Mouse (Mus musculus): ENCODE results near the gene Ap2a2. TPM values are rescaled to one million over a fixed set of nuclear protein-coding genes. Genes with fewer than 3 reads are reported as not detected.

The Ap2a2 gene
- polyA plus RNA-seq, 1 experiment from 2014 or later, result 109 TPM

GRCm38 (mm10) chr7:141539556-141540311 lies 22.2 kb upstream of the Ap2a2 start, which contains the start of gene Chid1:
TSS of gene Chid1 (minus strand) at chr7:141539857.
- peak; percentile 98 for ATAC-seq (ENCODE audit: low FRiP score)
- Histone ChIP-seq H3K27me3 (replicated peaks) (no peaks in the 10 kb centered on the region), H3K27ac (replicated peaks) (peak within 1 kb of the TSS; percentile 79), H3K9me3 (replicated peaks) (no peaks in the 10 kb centered on the region), H3K4me3 (replicated peaks) (peak within 1 kb of the TSS; percentile 75), H3K9ac (replicated peaks) (peak within 1 kb of the TSS; percentile 78), H3K4me2 (peak within 1 kb of the TSS; percentile 87), H3K4me1 (peaks cover 26% of the 10 kb centered on the region), H3K36me3 (no peaks in the 10 kb centered on the region)
- under 1% methylated on average over 46 of the region's 46 CpGs for WGBS

- 52% methylated on average over 13 of the region's 13 CpGs for WGBS
- H3K27me3 ChIP-seq (replicated peaks), result no peaks in the 10 kb centered on the region
- peak overlapping the region; percentile 75 for H3K4me3 ChIP-seq (replicated peaks)
- H3K4me1 ChIP-seq, result peaks cover 26% of the 10 kb centered on the region
- H3K4me2 ChIP-seq, result peak overlapping the region; percentile 87
- no peaks in the 10 kb centered on the region for H3K36me3 ChIP-seq
- H3K27ac ChIP-seq (replicated peaks), result peak overlapping the region; percentile 79
- peak; percentile 49 for ATAC-seq (ENCODE audit: low FRiP score)
- no peaks in the 10 kb centered on the region for H3K9me3 ChIP-seq (replicated peaks)
- peak overlapping the region; percentile 50; the same call in 1 of the 2 replicates for H3K9ac ChIP-seq (replicated peaks)
Observed at GRCm38 (mm10) chr7:141540312-141541081, 21.5 kb upstream of the Ap2a2 start.

GRCm38 (mm10) chr7:141541681-141542080 lies 20.3 kb upstream of the Ap2a2 start:
- Histone ChIP-seq H3K9me3 (replicated peaks) (no peaks in the 10 kb centered on the region), H3K4me2 (no peak overlapping the region), H3K4me1 (peaks cover 26% of the 10 kb centered on the region), H3K9ac (replicated peaks) (no peak overlapping the region), H3K36me3 (no peaks in the 10 kb centered on the region), H3K27ac (replicated peaks) (no peak overlapping the region), H3K27me3 (replicated peaks) (no peaks in the 10 kb centered on the region), H3K4me3 (replicated peaks) (no peak overlapping the region)
- ATAC-seq (ENCODE audit: low FRiP score), result no peak
- WGBS, result 88% methylated on average over 4 of the region's 4 CpGs

- Histone ChIP-seq H3K9ac (replicated peaks) (no peak overlapping the region), H3K27ac (replicated peaks) (no peak overlapping the region), H3K36me3 (no peaks in the 10 kb centered on the region), H3K4me2 (no peak overlapping the region), H3K4me1 (peaks cover 26% of the 10 kb centered on the region), H3K27me3 (replicated peaks) (no peaks in the 10 kb centered on the region), H3K4me3 (replicated peaks) (no peak overlapping the region), H3K9me3 (replicated peaks) (no peaks in the 10 kb centered on the region)
- no peak for ATAC-seq (ENCODE audit: low FRiP score)
- 87% methylated on average over 2 of the region's 2 CpGs for WGBS
Observed at GRCm38 (mm10) chr7:141542588-141542987, 19.4 kb upstream of the Ap2a2 start.

GRCm38 (mm10) chr7:141544654-141545053 lies 17.3 kb upstream of the Ap2a2 start:
- Histone ChIP-seq H3K4me2 (no peak overlapping the region), H3K27me3 (replicated peaks) (no peaks in the 10 kb centered on the region), H3K9me3 (replicated peaks) (no peaks in the 10 kb centered on the region), H3K4me3 (replicated peaks) (no peak overlapping the region), H3K27ac (replicated peaks) (no peak overlapping the region), H3K36me3 (no peaks in the 10 kb centered on the region), H3K9ac (replicated peaks) (no peak overlapping the region), H3K4me1 (peaks cover 11% of the 10 kb centered on the region)
- WGBS, result 75% methylated on average over 4 of the region's 4 CpGs
- no peak for ATAC-seq (ENCODE audit: low FRiP score)

- no peak for ATAC-seq (ENCODE audit: low FRiP score)
- no peak overlapping the region for H3K4me2 ChIP-seq
- H3K4me3 ChIP-seq (replicated peaks), result no peak overlapping the region
- 93% methylated on average over 3 of the region's 3 CpGs for WGBS
- H3K27ac ChIP-seq (replicated peaks), result no peak overlapping the region
- H3K4me1 ChIP-seq, result no peaks in the 10 kb centered on the region
- no peak overlapping the region for H3K9ac ChIP-seq (replicated peaks)
- no peaks in the 10 kb centered on the region for H3K9me3 ChIP-seq (replicated peaks)
- H3K36me3 ChIP-seq, result no peaks in the 10 kb centered on the region
- H3K27me3 ChIP-seq (replicated peaks), result no peaks in the 10 kb centered on the region
Observed at GRCm38 (mm10) chr7:141549432-141550061, 12.4 kb upstream of the Ap2a2 start.

GRCm38 (mm10) chr7:141550464-141550863 lies 11.5 kb upstream of the Ap2a2 start:
- no peak for ATAC-seq (ENCODE audit: low FRiP score)
- WGBS, result 73% methylated on average over 2 of the region's 2 CpGs
- Histone ChIP-seq H3K27me3 (replicated peaks) (no peaks in the 10 kb centered on the region), H3K9me3 (replicated peaks) (no peaks in the 10 kb centered on the region), H3K36me3 (no peaks in the 10 kb centered on the region), H3K4me3 (replicated peaks) (no peak overlapping the region), H3K9ac (replicated peaks) (no peak overlapping the region), H3K4me1 (no peaks in the 10 kb centered on the region), H3K27ac (replicated peaks) (no peak overlapping the region), H3K4me2 (no peak overlapping the region)

GRCm38 (mm10) chr7:141558329-141558776 lies 3.6 kb upstream of the Ap2a2 start:
- Histone ChIP-seq H3K4me2 (no peak overlapping the region), H3K4me3 (replicated peaks) (no peak overlapping the region), H3K9ac (replicated peaks) (no peak overlapping the region), H3K27ac (replicated peaks) (no peak overlapping the region), H3K27me3 (replicated peaks) (no peaks in the 10 kb centered on the region), H3K4me1 (peaks cover 13% of the 10 kb centered on the region), H3K9me3 (replicated peaks) (no peaks in the 10 kb centered on the region), H3K36me3 (no peaks in the 10 kb centered on the region)
- 79% methylated on average over 4 of the region's 4 CpGs for WGBS
- ATAC-seq (ENCODE audit: low FRiP score), result no peak

- H3K4me2 ChIP-seq, result no peak overlapping the region
- no peaks in the 10 kb centered on the region for H3K9me3 ChIP-seq (replicated peaks)
- no peak overlapping the region for H3K4me3 ChIP-seq (replicated peaks)
- peaks cover 19% of the 10 kb centered on the region for H3K4me1 ChIP-seq
- H3K27ac ChIP-seq (replicated peaks), result no peak overlapping the region
- no peak overlapping the region for H3K9ac ChIP-seq (replicated peaks)
- no peak for ATAC-seq (ENCODE audit: low FRiP score)
- no peaks in the 10 kb centered on the region for H3K36me3 ChIP-seq
- no peaks in the 10 kb centered on the region for H3K27me3 ChIP-seq (replicated peaks)
Observed at GRCm38 (mm10) chr7:141558946-141559345, 3.0 kb upstream of the Ap2a2 start.

- Histone ChIP-seq H3K36me3 (no peaks in the 10 kb centered on the region), H3K9me3 (replicated peaks) (no peaks in the 10 kb centered on the region), H3K27me3 (replicated peaks) (no peaks in the 10 kb centered on the region), H3K27ac (replicated peaks) (no peak overlapping the region), H3K4me3 (replicated peaks) (no peak overlapping the region), H3K4me1 (peaks cover 27% of the 10 kb centered on the region), H3K4me2 (no peak overlapping the region), H3K9ac (replicated peaks) (no peak overlapping the region)
- ATAC-seq (ENCODE audit: low FRiP score), result no peak
- WGBS, result 87% methylated on average over 2 of the region's 2 CpGs
Observed at GRCm38 (mm10) chr7:141559726-141560325, 2.1 kb upstream of the Ap2a2 start.

GRCm38 (mm10) chr7:141560471-141560870 lies 1.5 kb upstream of the Ap2a2 start:
- H3K4me2 ChIP-seq, result no peak overlapping the region
- H3K9me3 ChIP-seq (replicated peaks), result no peaks in the 10 kb centered on the region
- no peak overlapping the region for H3K9ac ChIP-seq (replicated peaks)
- no peaks in the 10 kb centered on the region for H3K27me3 ChIP-seq (replicated peaks)
- H3K4me1 ChIP-seq, result peaks cover 28% of the 10 kb centered on the region
- H3K27ac ChIP-seq (replicated peaks), result no peak overlapping the region
- WGBS, result 84% methylated on average over 4 of the region's 4 CpGs
- no peaks in the 10 kb centered on the region for H3K36me3 ChIP-seq
- no peak for ATAC-seq (ENCODE audit: low FRiP score)
- H3K4me3 ChIP-seq (replicated peaks), result no peak overlapping the region

All from neural tube, embryonic 15.5 days (tissue).